Mouse (Mus musculus): ENCODE data around the gene Mpp1. TPM values are rescaled to one million over a fixed set of nuclear protein-coding genes. Genes with fewer than 3 reads are reported as not detected.
"Not testable (repeated sequence)": the region's sequence is repeated elsewhere in the genome, so short reads cannot be mapped to it uniquely, and the experiment has no call there.

Mpp1 gene
- 104 and 113 TPM in 2 replicates for polyA plus RNA-seq (2015; fragmentation: Nextera tagmentation; extraction: Ambion mirVana)

- H3K4me2 ChIP-seq: peak within 1 kb of the TSS; percentile 66
- H3K27ac ChIP-seq: peak within 1 kb of the TSS; percentile 95
- peak within 1 kb of the TSS; percentile 85 for H3K9ac ChIP-seq
- H3K9me3 ChIP-seq (replicated peaks): no peaks in the 10 kb centered on the region
- peak; percentile 98 for ATAC-seq (ENCODE audit: low read depth)
- peaks cover under 1% of the 10 kb centered on the region for H3K36me3 ChIP-seq
- WGBS (ENCODE audit: insufficient replicate concordance): 12% methylated on average over 36 of the region's 36 CpGs
- peak within 1 kb of the TSS; percentile 73 for H3K4me3 ChIP-seq (replicated peaks)
- no peaks in the 10 kb centered on the region for H3K27me3 ChIP-seq
- peak; percentile 79 for DNase-seq
- H3K4me1 ChIP-seq (replicated peaks): peaks cover 24% of the 10 kb centered on the region
Measured at GRCm38 (mm10) chrX:75130467-75131160, at the start of gene Mpp1. Gene Mpp1 (minus strand): TSS chrX:75131016.

DNA sequence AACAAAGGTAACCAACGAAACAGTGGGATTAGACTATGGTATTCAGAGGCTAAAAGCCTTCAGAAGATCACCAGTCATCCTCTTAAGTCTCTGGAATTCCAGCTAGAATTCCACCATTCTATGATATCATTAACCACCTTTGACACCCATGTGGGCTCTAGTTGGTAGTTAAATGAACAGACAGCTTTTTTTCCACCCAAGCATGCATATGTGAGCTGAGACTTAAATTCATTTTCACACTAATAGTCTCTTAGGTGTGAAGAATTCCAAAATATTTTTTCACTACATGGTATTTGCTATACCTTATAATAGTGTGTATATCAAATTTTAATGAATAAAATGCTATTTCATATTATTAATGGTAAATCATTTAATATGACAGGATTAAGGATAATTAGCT lies 32.9 kb upstream of the Mpp1 start, which contains the start of gene Smim9:
TSS of gene Smim9 (minus strand) at position 101 of the 400 bp plus-strand sequence.
- WGBS (ENCODE audit: insufficient replicate concordance): 27% methylated on average over 1 of the region's 1 CpGs
- DNase-seq: no peak
- H3K4me1 ChIP-seq (replicated peaks): no peaks in the 10 kb centered on the region
- no peak within 1 kb of the TSS for H3K9ac ChIP-seq
- H3K4me2 ChIP-seq: no peak within 1 kb of the TSS
- no peak for ATAC-seq (ENCODE audit: low read depth)
- no peaks in the 10 kb centered on the region for H3K9me3 ChIP-seq (replicated peaks)
- no peak within 1 kb of the TSS for H3K4me3 ChIP-seq (replicated peaks)
- H3K27ac ChIP-seq: no peak within 1 kb of the TSS
- no peaks in the 10 kb centered on the region for H3K27me3 ChIP-seq
- H3K36me3 ChIP-seq: no peaks in the 10 kb centered on the region

GRCm38 (mm10) chrX:75155576-75156243 lies 24.9 kb upstream of the Mpp1 start:
- WGBS (ENCODE audit: insufficient replicate concordance): 14% methylated on average over 16 of the region's 49 CpGs
- Histone ChIP-seq H3K27ac (no peak overlapping the region), H3K27me3 (no peaks in the 10 kb centered on the region), H3K36me3 (no peaks in the 10 kb centered on the region), H3K4me1 (replicated peaks) (peaks cover 5% of the 10 kb centered on the region), H3K4me2 (peak overlapping the region; percentile 65), H3K9ac (peak overlapping the region; percentile 33; the same call in 1 of the 2 replicates), H3K4me3 (replicated peaks) (peak overlapping the region; percentile 46), H3K9me3 (replicated peaks) (no peaks in the 10 kb centered on the region)
- peak; percentile 43 for DNase-seq
- ATAC-seq (ENCODE audit: low read depth): peak; percentile 98

DNA sequence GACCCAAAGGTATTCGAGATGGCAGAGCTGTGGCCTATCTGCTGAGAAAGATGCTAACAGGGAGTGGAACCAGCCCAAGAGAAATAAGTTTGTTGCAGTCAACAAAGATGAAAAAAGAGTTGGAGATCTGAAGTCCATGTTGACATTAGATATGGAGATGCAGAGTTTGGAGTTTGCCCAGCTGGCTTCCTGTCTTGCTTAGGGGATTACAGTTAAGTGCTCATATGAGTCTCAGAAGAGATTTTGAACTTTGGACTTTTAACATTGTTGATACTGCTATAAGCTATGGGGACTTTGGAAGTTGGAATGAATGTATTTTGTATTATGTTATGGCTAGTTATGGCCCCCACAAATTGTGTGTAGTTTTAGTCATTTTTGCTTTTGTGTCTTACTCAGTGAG lies 21.4 kb upstream of the Mpp1 start:
- no peaks in the 10 kb centered on the region for H3K9me3 ChIP-seq (replicated peaks)
- no peaks in the 10 kb centered on the region for H3K36me3 ChIP-seq
- no peaks in the 10 kb centered on the region for H3K27me3 ChIP-seq
- no peak overlapping the region for H3K27ac ChIP-seq
- H3K4me1 ChIP-seq (replicated peaks): peaks cover 7% of the 10 kb centered on the region
- H3K4me3 ChIP-seq (replicated peaks): no peak overlapping the region
- WGBS (ENCODE audit: insufficient replicate concordance): 31% methylated on average over 1 of the region's 1 CpGs
- H3K4me2 ChIP-seq: no peak overlapping the region
- ATAC-seq (ENCODE audit: low read depth) (no peak), DNase-seq (no peak)
- H3K9ac ChIP-seq: no peak overlapping the region

DNA sequence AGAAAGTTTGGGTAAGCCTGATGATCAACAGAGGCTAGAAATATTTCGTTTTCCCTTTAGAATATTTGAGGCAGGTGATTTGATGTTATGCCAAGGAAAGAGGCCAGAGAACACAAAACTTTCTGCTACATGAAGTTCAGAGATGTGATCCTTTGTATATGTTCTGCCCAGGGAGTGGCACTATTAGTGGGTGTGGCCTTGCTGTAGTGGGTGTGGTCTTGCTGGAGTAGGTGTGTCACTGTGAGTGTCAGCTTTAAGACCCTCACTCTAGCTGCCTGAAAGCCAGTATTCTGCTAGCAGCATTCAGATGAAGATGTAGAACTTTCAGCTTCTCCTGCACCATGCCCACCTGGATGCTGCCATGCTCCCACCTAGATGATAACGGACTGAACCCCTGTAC lies 19.5 kb upstream of the Mpp1 start:
- H3K9me3 ChIP-seq (replicated peaks): no peaks in the 10 kb centered on the region
- ATAC-seq (ENCODE audit: low read depth) (0 out of 2 replicates have a peak, but pooled peaks have one; percentile 61), DNase-seq (no peak)
- no peaks in the 10 kb centered on the region for H3K36me3 ChIP-seq
- no peak overlapping the region for H3K27ac ChIP-seq
- no peak overlapping the region for H3K9ac ChIP-seq
- H3K27me3 ChIP-seq: no peaks in the 10 kb centered on the region
- WGBS (ENCODE audit: insufficient replicate concordance): 63% methylated on average over 2 of the region's 2 CpGs
- peaks cover 7% of the 10 kb centered on the region for H3K4me1 ChIP-seq (replicated peaks)
- no peak overlapping the region for H3K4me3 ChIP-seq (replicated peaks)
- H3K4me2 ChIP-seq: no peak overlapping the region

DNA sequence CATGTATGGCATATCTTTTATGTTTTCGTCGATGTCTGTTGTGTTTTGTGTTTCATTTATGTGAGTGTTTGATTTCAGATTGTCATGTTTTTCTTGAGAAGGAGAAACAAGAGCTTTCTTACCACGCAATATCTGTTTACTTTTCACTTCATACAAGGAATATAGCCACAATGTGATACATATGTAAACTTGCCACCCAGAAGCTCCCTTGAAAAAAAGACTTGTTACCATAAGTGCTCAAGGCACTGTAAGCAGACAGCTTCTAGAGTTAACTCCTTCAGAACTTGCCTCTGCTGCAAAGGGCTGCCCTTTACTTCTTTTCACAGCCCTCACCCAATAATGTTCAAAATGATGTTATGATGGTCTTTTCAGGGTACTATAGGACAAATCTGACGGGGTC lies 17.6 kb upstream of the Mpp1 start:
- DNase-seq (no peak), ATAC-seq (ENCODE audit: low read depth) (no peak)
- Histone ChIP-seq H3K27me3 (no peaks in the 10 kb centered on the region), H3K27ac (no peak overlapping the region), H3K4me3 (replicated peaks) (no peak overlapping the region), H3K9me3 (replicated peaks) (no peaks in the 10 kb centered on the region), H3K4me1 (replicated peaks) (peaks cover 7% of the 10 kb centered on the region), H3K36me3 (no peaks in the 10 kb centered on the region), H3K4me2 (no peak overlapping the region), H3K9ac (no peak overlapping the region)
- WGBS (ENCODE audit: insufficient replicate concordance): 58% methylated on average over 4 of the region's 4 CpGs

GRCm38 (mm10) chrX:75143124-75143555 lies 12.3 kb upstream of the Mpp1 start:
- not testable (repeated sequence) for H3K27me3 ChIP-seq; H3K9me3 ChIP-seq (replicated peaks); H3K4me1 ChIP-seq (replicated peaks); H3K27ac ChIP-seq; H3K36me3 ChIP-seq
- 21% methylated on average over 29 of the region's 42 CpGs for WGBS (ENCODE audit: insufficient replicate concordance)
- DNase-seq: peak; percentile 12
- peak overlapping the region; percentile 36; the same call in 1 of the 2 replicates for H3K9ac ChIP-seq
- peak overlapping the region; percentile 37 for H3K4me3 ChIP-seq (replicated peaks)
- peak overlapping the region; percentile 56 for H3K4me2 ChIP-seq
- peak; percentile 84 for ATAC-seq (ENCODE audit: low read depth)

DNA sequence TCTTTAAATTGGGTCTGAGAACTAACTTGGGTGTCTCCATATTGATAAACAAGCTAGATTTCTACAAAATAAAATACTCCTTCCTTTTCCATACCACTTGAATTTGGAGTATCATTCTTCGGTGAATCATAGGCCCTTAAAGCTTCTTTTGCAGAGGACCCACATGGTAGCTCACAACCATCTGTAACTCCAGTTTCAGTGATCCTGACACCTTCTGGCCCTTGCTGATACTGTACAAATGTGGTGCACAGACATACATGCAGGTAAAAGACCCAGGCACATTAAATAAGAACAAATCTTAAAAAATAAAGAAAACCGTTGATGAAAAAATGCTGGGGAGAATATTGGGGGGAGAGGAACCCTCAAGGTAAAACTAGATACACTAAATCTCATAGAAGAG lies 7.4 kb upstream of the Mpp1 start:
- Histone ChIP-seq H3K4me1 (replicated peaks) (peaks cover 11% of the 10 kb centered on the region), H3K4me2 (no peak overlapping the region), H3K4me3 (replicated peaks) (no peak overlapping the region), H3K27me3 (no peaks in the 10 kb centered on the region), H3K9me3 (replicated peaks) (no peaks in the 10 kb centered on the region), H3K36me3 (no peaks in the 10 kb centered on the region), H3K9ac (no peak overlapping the region), H3K27ac (peak overlapping the region; percentile 79)
- 71% methylated on average over 2 of the region's 2 CpGs for WGBS (ENCODE audit: insufficient replicate concordance)
- ATAC-seq (ENCODE audit: low read depth): peak; percentile 74
- no peak for DNase-seq

DNA sequence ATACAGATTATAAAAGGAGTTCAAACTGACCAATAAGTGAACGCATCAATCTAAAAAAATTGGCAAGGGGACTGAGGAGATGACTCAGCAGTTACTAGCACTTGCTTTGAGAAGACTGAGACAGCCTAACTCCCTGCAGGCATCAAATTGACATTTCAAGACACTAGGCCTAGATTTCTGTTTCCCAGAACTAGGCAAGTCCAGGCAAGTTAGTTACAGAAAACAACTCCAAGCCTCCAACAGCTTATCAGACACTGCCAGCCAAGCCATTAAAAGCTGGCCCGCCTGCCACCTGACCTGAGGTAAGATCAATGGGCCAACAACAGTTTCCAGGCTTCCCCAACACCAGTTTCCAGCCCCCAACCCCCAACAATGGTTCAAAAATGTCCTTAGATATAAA lies 6.9 kb upstream of the Mpp1 start:
- 30% methylated on average over 2 of the region's 2 CpGs for WGBS (ENCODE audit: insufficient replicate concordance)
- Histone ChIP-seq H3K4me3 (replicated peaks) (no peak overlapping the region), H3K4me2 (no peak overlapping the region), H3K9ac (no peak overlapping the region), H3K36me3 (no peaks in the 10 kb centered on the region), H3K27ac (peak overlapping the region; percentile 79), H3K27me3 (no peaks in the 10 kb centered on the region), H3K4me1 (replicated peaks) (peaks cover 11% of the 10 kb centered on the region), H3K9me3 (replicated peaks) (no peaks in the 10 kb centered on the region)
- peak; percentile 42 for DNase-seq
- ATAC-seq (ENCODE audit: low read depth): peak; percentile 93

GRCm38 (mm10) chrX:75136938-75137337 lies 6.1 kb upstream of the Mpp1 start:
- Histone ChIP-seq H3K4me2 (no peak overlapping the region), H3K27me3 (no peaks in the 10 kb centered on the region), H3K9ac (no peak overlapping the region), H3K27ac (peak overlapping the region; percentile 79), H3K36me3 (no peaks in the 10 kb centered on the region), H3K4me1 (replicated peaks) (peaks cover 11% of the 10 kb centered on the region), H3K4me3 (replicated peaks) (no peak overlapping the region), H3K9me3 (replicated peaks) (no peaks in the 10 kb centered on the region)
- ATAC-seq (ENCODE audit: low read depth): no peak
- no peak for DNase-seq

DNA sequence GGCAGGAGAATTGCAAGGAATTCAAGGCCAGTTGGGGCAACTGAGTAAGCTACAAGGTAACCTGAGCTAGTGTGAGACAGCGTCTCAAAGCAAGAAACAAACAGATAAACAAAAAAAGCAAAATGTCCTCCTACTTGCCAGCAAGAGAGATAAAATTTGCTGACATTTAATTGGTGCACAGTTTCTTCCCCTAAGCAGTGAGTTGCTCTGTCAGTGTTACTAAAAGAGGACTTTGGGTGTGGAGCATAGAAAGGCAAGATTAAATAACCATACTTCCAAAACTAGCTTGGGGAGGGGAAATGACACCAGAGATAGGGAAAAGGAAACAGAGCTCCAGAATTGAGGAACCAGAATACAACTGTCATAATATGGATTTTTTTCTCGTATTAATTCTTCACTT lies 1.3 kb downstream of the Mpp1 start:
- Histone ChIP-seq H3K9me3 (replicated peaks) (no peaks in the 10 kb centered on the region), H3K4me2 (peak overlapping the region; percentile 65), H3K36me3 (peaks cover 11% of the 10 kb centered on the region), H3K27me3 (no peaks in the 10 kb centered on the region), H3K4me3 (replicated peaks) (peak overlapping the region; percentile 73), H3K9ac (peak overlapping the region; percentile 72), H3K27ac (peak overlapping the region; percentile 95), H3K4me1 (replicated peaks) (peaks cover 26% of the 10 kb centered on the region)
- DNase-seq (no peak), ATAC-seq (ENCODE audit: low read depth) (peak; percentile 34)
- WGBS (ENCODE audit: insufficient replicate concordance): 18% methylated on average over 2 of the region's 2 CpGs

Data from liver, embryonic 13.5 days (tissue).